Mouse (Mus musculus): ENCODE measurements around the gene Cox7a2l. TPM values are rescaled to one million over a fixed set of nuclear protein-coding genes. Genes with fewer than 3 reads are reported as not detected.
A peak's percentile ranks its signal among the peaks of the same experiment; 100 is the strongest.

Cox7a2l gene
- 224 and 253 TPM in 2 replicates for polyA plus RNA-seq (2011; ENCODE audit: insufficient read depth, insufficient read length, low read depth, missing spikeins)

GRCm38 (mm10) chr17:83517280-83518015 is at the start of gene Cox7a2l:
Gene Cox7a2l, minus strand, starts transcription at chr17:83517330.
- Histone ChIP-seq H3K27ac (ENCODE audit: insufficient read depth, low read length) (no peak within 1 kb of the TSS), H3K9ac (ENCODE audit: low read depth, poor library complexity, severe bottlenecking) (no peak within 1 kb of the TSS), H3K27me3 (ENCODE audit: control insufficient read depth, insufficient read depth, low read length, poor library complexity, severe bottlenecking) (no peaks in the 10 kb centered on the region), H3K4me1 (ENCODE audit: control insufficient read depth, insufficient read depth, low read length) (no peaks in the 10 kb centered on the region), H3K36me3 (ENCODE audit: control insufficient read depth, insufficient read depth, low read length, poor library complexity, severe bottlenecking) (no peaks in the 10 kb centered on the region), H3K9me3 (replicated peaks; ENCODE audit: control insufficient read depth, insufficient read depth, low read length, poor library complexity, severe bottlenecking) (no peaks in the 10 kb centered on the region), H3K4me3 (ENCODE audit: low read depth, low read length) (no peak within 1 kb of the TSS)
- TF ChIP-seq POLR2A (IDR thresholded peaks at IDR 0.05; ENCODE audit: insufficient read depth, low read length): no peak

- Histone ChIP-seq H3K27me3 (ENCODE audit: control insufficient read depth, insufficient read depth, low read length, poor library complexity, severe bottlenecking) (no peaks in the 10 kb centered on the region), H3K9me3 (replicated peaks; ENCODE audit: control insufficient read depth, insufficient read depth, low read length, poor library complexity, severe bottlenecking) (0 out of 2 replicates have a peak, but pooled peaks cover 3% of the 10 kb centered on the region), H3K4me1 (ENCODE audit: control insufficient read depth, insufficient read depth, low read length) (no peaks in the 10 kb centered on the region), H3K36me3 (ENCODE audit: control insufficient read depth, insufficient read depth, low read length, poor library complexity, severe bottlenecking) (no peaks in the 10 kb centered on the region), H3K4me3 (ENCODE audit: low read depth, low read length) (no peak overlapping the region), H3K9ac (ENCODE audit: low read depth, poor library complexity, severe bottlenecking) (no peak overlapping the region), H3K27ac (ENCODE audit: insufficient read depth, low read length) (no peak overlapping the region)
- no peak for TF ChIP-seq EP300 (IDR thresholded peaks at IDR 0.05; ENCODE audit: insufficient read depth, low read depth, low read length)
Observed at GRCm38 (mm10) chr17:83565506-83565905, 48.4 kb upstream of the Cox7a2l start.

- Histone ChIP-seq H3K27me3 (ENCODE audit: control insufficient read depth, insufficient read depth, low read length, poor library complexity, severe bottlenecking) (no peaks in the 10 kb centered on the region), H3K4me3 (ENCODE audit: low read depth, low read length) (no peak overlapping the region), H3K27ac (ENCODE audit: insufficient read depth, low read length) (no peak overlapping the region), H3K4me1 (ENCODE audit: control insufficient read depth, insufficient read depth, low read length) (no peaks in the 10 kb centered on the region), H3K36me3 (ENCODE audit: control insufficient read depth, insufficient read depth, low read length, poor library complexity, severe bottlenecking) (no peaks in the 10 kb centered on the region), H3K9ac (ENCODE audit: low read depth, poor library complexity, severe bottlenecking) (no peak overlapping the region), H3K9me3 (replicated peaks; ENCODE audit: control insufficient read depth, insufficient read depth, low read length, poor library complexity, severe bottlenecking) (0 out of 2 replicates have a peak, but pooled peaks cover 3% of the 10 kb centered on the region)
- no peak for TF ChIP-seq POLR2A (IDR thresholded peaks at IDR 0.05; ENCODE audit: insufficient read depth, low read length)
- TF ChIP-seq CTCF (IDR thresholded peaks at IDR 0.05; ENCODE audit: low read depth, low read length): no peak
- TF ChIP-seq EP300 (IDR thresholded peaks at IDR 0.05; ENCODE audit: insufficient read depth, low read depth, low read length): no peak
Observed at GRCm38 (mm10) chr17:83564119-83564820, 47.1 kb upstream of the Cox7a2l start.

GRCm38 (mm10) chr17:83563703-83564111 is 46.6 kb upstream of the Cox7a2l start:
- Histone ChIP-seq H3K27me3 (ENCODE audit: control insufficient read depth, insufficient read depth, low read length, poor library complexity, severe bottlenecking) (no peaks in the 10 kb centered on the region), H3K9me3 (replicated peaks; ENCODE audit: control insufficient read depth, insufficient read depth, low read length, poor library complexity, severe bottlenecking) (0 out of 2 replicates have a peak, but pooled peaks cover 3% of the 10 kb centered on the region), H3K27ac (ENCODE audit: insufficient read depth, low read length) (no peak overlapping the region), H3K4me1 (ENCODE audit: control insufficient read depth, insufficient read depth, low read length) (no peaks in the 10 kb centered on the region), H3K9ac (ENCODE audit: low read depth, poor library complexity, severe bottlenecking) (no peak overlapping the region), H3K4me3 (ENCODE audit: low read depth, low read length) (no peak overlapping the region), H3K36me3 (ENCODE audit: control insufficient read depth, insufficient read depth, low read length, poor library complexity, severe bottlenecking) (no peaks in the 10 kb centered on the region)
- TF ChIP-seq CTCF (IDR thresholded peaks at IDR 0.05; ENCODE audit: low read depth, low read length) (peak; percentile 58), POLR2A (IDR thresholded peaks at IDR 0.05; ENCODE audit: insufficient read depth, low read length) (no peak), EP300 (IDR thresholded peaks at IDR 0.05; ENCODE audit: insufficient read depth, low read depth, low read length) (no peak)

DNA sequence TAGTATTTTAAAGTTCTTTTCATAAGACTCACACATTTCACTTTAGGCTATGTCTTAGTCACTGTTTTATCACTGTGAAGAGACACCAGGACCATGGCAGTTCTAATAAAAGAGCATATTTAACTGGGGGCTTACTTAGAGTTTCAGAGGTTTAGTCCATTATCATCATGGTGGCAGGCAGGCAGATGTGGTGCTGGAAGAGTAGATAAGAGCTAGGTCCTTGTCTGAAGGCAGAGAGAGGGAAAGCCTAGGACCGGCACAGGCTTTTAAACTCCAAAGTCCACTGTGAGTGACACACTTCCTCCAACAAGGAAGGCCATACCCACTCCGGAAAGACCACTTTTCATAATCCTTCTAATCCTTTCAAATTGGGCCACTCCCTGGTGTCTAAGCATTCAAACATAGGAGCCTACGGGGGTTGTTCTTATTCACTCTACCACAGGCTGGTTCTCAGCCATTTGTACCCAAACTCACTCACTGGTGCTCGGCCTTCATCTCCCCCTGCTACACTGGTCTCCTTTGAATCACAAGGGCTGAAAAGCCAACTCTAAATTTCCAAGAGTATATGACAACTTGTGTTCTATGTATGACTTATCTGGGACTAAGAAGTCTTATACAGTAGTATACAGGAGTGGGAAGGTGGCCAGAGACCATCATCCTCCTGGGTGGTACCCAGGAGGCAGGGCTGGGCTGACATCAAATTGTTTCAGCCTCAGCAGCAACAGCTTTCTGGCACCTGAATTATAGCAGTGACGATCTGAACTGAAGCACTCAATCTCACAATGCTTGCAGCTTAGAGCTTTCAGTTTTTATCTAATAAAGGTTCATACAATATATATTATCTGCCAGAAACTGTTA is 45.3 kb upstream of the Cox7a2l start:
- Histone ChIP-seq H3K27me3 (ENCODE audit: control insufficient read depth, insufficient read depth, low read length, poor library complexity, severe bottlenecking) (no peaks in the 10 kb centered on the region), H3K9me3 (replicated peaks; ENCODE audit: control insufficient read depth, insufficient read depth, low read length, poor library complexity, severe bottlenecking) (0 out of 2 replicates have a peak, but pooled peaks cover 3% of the 10 kb centered on the region), H3K4me3 (ENCODE audit: low read depth, low read length) (no peak overlapping the region), H3K36me3 (ENCODE audit: control insufficient read depth, insufficient read depth, low read length, poor library complexity, severe bottlenecking) (no peaks in the 10 kb centered on the region), H3K4me1 (ENCODE audit: control insufficient read depth, insufficient read depth, low read length) (no peaks in the 10 kb centered on the region), H3K27ac (ENCODE audit: insufficient read depth, low read length) (no peak overlapping the region), H3K9ac (ENCODE audit: low read depth, poor library complexity, severe bottlenecking) (no peak overlapping the region)
- TF ChIP-seq CTCF (IDR thresholded peaks at IDR 0.05; ENCODE audit: low read depth, low read length): no peak
- TF ChIP-seq EP300 (IDR thresholded peaks at IDR 0.05; ENCODE audit: insufficient read depth, low read depth, low read length): no peak
- TF ChIP-seq POLR2A (IDR thresholded peaks at IDR 0.05; ENCODE audit: insufficient read depth, low read length): no peak

Measured in ES-Bruce4 (cell line).